Mouse (Mus musculus): Measurements from ENCODE around the gene Srp54b.
"Not testable (repeated sequence)": the region's sequence is repeated elsewhere in the genome, so short reads cannot be mapped to it uniquely, and the experiment has no call there.

Gene Srp54b

DNA sequence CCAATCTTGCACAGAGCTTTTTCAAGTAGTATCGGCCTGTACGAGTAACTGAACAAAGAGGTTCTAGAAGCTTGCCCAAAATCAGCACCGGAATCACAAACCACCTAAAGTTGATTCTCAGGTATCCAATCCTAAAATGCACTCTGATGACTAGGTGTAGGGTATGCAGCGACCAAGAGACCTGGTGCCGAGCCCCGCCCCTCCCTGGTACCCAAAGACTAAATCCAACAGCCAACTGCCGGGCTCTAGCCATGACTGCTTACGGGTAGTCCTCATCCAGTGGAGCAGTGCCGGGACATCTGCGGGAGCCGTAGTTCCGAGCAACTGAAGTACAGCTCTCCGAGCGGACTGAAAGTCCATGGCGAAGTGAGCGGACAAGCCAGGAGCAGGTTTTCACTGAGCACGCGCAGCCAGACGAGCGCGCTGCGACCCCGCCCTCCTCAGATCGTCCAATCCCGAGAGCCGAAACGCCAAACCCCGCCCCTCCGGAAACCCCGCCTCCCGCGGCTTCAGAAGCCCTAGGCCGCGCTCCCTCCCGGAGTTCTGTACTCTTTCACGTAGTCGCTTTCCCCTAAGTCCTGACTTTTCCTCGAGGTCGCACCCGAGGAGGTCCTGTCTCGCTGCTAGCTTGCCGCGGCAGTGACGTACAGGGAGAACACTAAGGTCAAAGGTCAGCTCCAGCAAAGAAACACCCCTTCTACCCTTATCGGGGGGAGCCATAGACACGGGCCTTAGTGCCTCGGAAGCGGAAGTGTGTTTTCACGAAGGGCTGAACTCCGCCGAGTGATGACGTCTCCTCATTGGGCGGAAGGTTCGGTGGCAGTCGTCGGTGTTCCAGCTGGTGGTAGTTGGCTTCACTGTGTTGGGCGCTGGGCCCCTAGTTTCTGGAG is at the start of gene Srp54b:
Gene Srp54b (plus strand): TSS at position 546 of the 890 bp plus-strand sequence.
- DNase-seq: not testable (repeated sequence)

DNA sequence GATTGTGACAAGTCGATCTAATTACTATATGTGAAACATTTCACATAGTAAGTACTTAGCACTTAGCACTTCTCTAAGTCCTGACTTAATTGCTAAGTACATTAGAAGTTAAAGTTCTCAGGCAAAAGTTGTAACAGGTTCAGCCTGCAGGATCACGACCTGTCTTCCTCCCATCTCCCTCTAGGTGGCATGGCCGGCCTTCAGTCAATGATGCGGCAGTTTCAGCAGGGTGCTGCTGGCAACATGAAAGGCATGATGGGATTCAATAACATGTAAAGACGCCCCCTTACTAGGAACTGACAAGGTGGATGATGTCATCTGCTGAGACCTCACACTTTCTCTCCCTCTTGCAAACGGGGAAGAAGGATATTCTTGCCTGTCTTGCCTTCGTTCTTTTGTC is 42.3 kb upstream of the Srp54b start:
- DNase-seq: not testable (repeated sequence)

DNA sequence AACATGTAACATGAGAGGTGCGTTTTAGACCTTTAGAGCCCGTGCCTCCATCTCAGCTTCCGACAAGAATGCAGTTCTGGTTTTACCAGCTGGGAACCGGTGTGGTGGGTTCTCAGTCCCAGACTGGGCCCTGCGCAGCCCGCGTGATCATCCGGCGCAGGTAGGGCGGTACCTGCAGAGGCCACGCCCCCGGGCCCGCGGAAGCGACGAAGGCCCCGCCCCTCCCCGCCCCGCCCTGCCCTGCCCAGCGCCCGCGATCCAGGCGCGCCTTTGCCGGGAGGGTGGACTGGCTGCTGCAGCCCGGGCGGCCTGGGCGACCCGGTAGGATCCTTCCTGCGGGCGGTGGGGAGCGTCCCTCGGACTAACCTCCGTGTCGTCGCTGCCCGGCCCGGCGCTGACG is 30.7 kb upstream of the Srp54b start, which contains the start of gene Fam177a:
Gene Fam177a (plus strand): TSS at position 228 of the 400 bp plus-strand sequence.
- DNase-seq: not testable (repeated sequence)

DNA sequence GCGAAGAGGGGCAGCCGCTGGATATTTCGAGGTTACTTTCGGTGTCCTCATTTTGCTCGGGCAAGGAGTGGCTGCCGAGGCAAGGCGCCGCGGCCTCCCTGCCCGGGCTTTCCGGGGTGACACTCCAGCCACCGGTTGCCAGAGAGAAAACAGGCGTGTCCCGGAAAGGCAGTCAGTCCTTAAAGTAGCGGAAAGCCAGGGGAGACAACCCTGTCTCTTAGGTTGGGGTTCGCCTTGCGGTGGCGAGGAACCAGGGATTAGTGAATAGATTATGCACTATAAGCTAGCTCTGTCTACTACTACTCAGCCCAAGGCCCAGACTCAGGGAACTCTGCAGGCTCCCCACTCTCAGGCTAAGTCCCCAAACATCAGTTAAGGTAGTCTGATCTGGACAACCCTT is 30.2 kb upstream of the Srp54b start:
- DNase-seq: not testable (repeated sequence)

DNA sequence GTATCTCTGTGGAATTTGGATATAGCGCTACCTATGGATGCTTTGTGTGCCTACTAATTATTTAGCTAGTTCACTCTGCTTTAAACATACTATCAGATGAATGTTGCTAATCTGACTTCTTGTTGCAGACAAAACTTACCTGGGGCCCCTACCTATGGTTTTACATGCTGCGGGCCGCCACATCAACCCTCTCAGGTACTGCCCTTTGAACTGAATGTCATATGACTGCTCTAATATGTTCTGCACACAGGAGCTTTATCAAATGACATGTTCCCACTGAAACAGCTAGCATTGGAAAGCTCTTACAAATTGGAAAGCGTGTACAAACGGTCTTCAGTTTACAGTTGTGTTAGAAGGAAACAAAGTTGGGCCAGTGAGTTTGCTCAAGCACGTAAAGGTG is 19.4 kb upstream of the Srp54b start:
- DNase-seq: not testable (repeated sequence)

DNA sequence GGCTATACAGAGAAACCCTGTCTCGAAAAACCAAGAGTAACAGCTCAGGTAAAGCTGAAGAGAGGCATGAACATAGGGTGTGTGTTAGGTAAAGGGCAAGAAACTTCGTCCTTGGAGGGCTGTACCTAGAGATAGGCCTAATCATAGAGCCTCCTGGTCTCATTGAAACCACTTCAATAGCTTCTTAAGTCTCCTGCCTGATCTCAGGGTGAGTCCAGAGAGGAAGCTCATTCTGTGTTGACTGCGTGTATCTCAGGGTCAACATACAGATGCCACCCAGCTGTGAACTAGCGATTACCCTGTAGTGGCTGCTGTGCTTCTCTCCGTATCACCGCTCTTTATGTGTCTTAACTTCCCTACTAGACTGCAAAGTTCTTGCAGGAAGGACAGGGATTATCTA is 17.0 kb upstream of the Srp54b start:
- not testable (repeated sequence) for DNase-seq

DNA sequence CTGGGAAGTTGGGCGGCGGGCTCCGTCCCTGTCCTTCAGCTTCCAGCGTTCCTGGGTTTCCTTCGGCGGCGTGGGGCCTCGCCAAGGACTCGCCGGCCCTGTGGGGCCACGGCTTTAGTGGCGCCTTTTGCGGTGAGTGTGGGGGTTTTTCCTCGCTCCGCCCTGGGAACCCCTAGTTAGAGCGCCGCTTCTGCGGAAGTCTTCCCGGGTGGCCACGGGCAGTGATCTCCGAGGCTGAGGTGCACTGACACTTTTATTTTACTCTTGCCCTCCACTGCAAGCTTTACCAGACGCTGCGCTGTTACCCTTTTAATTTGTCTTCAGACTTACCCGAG is 512 bp downstream of the Srp54b start:
- not testable (repeated sequence) for DNase-seq

DNA sequence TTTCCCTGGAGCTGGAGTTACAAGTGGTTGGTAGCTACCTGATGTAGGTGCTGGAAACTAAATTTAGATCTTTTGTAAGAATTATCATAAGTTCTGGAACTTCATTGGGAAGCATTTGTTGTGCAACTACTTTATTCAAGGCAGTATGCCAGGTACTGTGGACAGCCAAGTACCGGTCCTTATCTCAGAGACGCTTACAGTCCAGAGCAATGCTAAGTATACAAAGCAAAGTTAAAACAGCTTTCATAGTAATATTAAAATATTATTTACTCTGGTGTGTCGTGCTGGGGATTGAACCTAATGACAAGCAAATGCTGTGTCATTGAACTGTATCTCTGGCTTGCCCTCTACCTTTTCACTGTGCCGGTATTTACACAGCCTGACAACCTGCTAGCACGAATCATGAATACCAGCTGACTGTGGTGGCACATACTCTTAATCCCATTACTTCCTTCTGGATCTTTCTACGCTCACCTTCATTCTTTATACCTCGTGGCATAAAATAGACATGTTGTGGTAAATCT is 12.2 kb downstream of the Srp54b start:
- DNase-seq: not testable (repeated sequence)

DNA sequence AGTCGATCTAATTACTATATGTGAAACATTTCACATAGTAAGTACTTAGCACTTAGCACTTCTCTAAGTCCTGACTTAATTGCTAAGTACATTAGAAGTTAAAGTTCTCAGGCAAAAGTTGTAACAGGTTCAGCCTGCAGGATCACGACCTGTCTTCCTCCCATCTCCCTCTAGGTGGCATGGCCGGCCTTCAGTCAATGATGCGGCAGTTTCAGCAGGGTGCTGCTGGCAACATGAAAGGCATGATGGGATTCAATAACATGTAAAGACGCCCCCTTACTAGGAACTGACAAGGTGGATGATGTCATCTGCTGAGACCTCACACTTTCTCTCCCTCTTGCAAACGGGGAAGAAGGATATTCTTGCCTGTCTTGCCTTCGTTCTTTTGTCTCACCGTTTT is 32.8 kb downstream of the Srp54b start:
- not testable (repeated sequence) for DNase-seq

DNA sequence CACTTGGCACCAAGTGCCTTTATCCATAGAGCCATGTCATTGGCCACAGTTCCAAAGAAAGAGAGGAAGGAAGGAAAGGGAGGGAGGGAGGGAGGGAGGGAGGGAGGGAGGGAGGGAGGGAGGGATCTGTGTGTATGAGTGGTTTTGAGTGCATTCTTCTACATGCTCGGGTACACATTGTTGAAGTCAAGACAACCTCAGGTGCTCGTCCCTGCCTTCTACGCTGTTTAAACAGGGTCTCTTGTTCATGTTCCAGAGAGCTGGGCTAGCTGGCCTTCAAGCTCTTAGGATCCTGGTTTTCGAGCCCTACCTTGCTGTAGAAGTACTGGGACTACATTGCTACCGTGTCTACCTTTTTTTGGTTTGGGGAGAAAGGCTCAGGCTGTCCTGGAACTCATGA is 34.2 kb downstream of the Srp54b start:
- DNase-seq: not testable (repeated sequence)

DNA sequence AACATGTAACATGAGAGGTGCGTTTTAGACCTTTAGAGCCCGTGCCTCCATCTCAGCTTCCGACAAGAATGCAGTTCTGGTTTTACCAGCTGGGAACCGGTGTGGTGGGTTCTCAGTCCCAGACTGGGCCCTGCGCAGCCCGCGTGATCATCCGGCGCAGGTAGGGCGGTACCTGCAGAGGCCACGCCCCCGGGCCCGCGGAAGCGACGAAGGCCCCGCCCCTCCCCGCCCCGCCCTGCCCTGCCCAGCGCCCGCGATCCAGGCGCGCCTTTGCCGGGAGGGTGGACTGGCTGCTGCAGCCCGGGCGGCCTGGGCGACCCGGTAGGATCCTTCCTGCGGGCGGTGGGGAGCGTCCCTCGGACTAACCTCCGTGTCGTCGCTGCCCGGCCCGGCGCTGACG is 44.4 kb downstream of the Srp54b start, which contains the start of gene 1700047I17Rik2:
Gene 1700047I17Rik2 (plus strand): TSS at position 287 of the 400 bp plus-strand sequence.
- not testable (repeated sequence) for DNase-seq

DNA sequence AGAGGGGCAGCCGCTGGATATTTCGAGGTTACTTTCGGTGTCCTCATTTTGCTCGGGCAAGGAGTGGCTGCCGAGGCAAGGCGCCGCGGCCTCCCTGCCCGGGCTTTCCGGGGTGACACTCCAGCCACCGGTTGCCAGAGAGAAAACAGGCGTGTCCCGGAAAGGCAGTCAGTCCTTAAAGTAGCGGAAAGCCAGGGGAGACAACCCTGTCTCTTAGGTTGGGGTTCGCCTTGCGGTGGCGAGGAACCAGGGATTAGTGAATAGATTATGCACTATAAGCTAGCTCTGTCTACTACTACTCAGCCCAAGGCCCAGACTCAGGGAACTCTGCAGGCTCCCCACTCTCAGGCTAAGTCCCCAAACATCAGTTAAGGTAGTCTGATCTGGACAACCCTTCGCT is 44.9 kb downstream of the Srp54b start:
- DNase-seq: not testable (repeated sequence)

DNA sequence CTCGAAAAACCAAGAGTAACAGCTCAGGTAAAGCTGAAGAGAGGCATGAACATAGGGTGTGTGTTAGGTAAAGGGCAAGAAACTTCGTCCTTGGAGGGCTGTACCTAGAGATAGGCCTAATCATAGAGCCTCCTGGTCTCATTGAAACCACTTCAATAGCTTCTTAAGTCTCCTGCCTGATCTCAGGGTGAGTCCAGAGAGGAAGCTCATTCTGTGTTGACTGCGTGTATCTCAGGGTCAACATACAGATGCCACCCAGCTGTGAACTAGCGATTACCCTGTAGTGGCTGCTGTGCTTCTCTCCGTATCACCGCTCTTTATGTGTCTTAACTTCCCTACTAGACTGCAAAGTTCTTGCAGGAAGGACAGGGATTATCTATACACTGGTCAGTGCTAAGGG is 58.0 kb downstream of the Srp54b start:
- DNase-seq: not testable (repeated sequence)

DNA sequence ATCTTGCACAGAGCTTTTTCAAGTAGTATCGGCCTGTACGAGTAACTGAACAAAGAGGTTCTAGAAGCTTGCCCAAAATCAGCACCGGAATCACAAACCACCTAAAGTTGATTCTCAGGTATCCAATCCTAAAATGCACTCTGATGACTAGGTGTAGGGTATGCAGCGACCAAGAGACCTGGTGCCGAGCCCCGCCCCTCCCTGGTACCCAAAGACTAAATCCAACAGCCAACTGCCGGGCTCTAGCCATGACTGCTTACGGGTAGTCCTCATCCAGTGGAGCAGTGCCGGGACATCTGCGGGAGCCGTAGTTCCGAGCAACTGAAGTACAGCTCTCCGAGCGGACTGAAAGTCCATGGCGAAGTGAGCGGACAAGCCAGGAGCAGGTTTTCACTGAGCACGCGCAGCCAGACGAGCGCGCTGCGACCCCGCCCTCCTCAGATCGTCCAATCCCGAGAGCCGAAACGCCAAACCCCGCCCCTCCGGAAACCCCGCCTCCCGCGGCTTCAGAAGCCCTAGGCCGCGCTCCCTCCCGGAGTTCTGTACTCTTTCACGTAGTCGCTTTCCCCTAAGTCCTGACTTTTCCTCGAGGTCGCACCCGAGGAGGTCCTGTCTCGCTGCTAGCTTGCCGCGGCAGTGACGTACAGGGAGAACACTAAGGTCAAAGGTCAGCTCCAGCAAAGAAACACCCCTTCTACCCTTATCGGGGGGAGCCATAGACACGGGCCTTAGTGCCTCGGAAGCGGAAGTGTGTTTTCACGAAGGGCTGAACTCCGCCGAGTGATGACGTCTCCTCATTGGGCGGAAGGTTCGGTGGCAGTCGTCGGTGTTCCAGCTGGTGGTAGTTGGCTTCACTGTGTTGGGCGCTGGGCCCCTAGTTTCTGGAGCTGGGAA is 75.0 kb downstream of the Srp54b start, which contains the start of gene Srp54c:
Gene Srp54c (plus strand): TSS at position 543 of the 894 bp plus-strand sequence.
- not testable (repeated sequence) for DNase-seq

DNA sequence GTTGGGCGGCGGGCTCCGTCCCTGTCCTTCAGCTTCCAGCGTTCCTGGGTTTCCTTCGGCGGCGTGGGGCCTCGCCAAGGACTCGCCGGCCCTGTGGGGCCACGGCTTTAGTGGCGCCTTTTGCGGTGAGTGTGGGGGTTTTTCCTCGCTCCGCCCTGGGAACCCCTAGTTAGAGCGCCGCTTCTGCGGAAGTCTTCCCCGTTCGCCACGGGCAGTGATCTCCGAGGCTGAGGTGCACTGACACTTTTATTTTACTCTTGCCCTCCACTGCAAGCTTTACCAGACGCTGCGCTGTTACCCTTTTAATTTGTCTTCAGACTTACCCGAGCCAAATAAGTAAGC is 75.6 kb downstream of the Srp54b start:
- DNase-seq: peak in 1 of 2 experiments; percentile 9

Data from spleen, adult 18-20 months (tissue).